Mouse (Mus musculus) CH12.LX (cell line): ENCODE results near the gene C2cd2l. TPM values are rescaled to one million over a fixed set of nuclear protein-coding genes. Genes with fewer than 3 reads are reported as not detected.

Source experiments
- DNase-seq: peaks from one replicate; pipeline ENCODE4 v3.0.0-alpha.2; 2013; ENCODE audit errors: extremely low read depth
- H3K27ac ChIP-seq: 2 replicates; pipeline ENCODE4 v1.5.1; 2012; ENCODE audit warnings: low read depth, mild to moderate bottlenecking, control low read depth, moderate library complexity; ENCODE audit not compliant: insufficient read depth
- H3K27me3 ChIP-seq: replicated peaks from 2 replicates; pipeline ENCODE3; 2012; ENCODE audit warnings: inconsistent platforms
- H3K36me3 ChIP-seq, 2 experiments: replicated peaks in 1 of 2; 2 replicates each; pipeline versions ENCODE3 to v1.6.1; 2012; ENCODE audit warnings: inconsistent platforms in 1 of 2, low read length in 1 of 2, mild to moderate bottlenecking in 1 of 2, mixed read lengths in 1 of 2, moderate library complexity in 1 of 2; ENCODE audit not compliant: control insufficient read depth in 1 of 2, insufficient read depth in 1 of 2
- H3K4me1 ChIP-seq, 2 experiments: 2 replicates each; pipeline ENCODE4 v1.6.1; 2012; ENCODE audit warnings: inconsistent platforms in 1 of 2, moderate library complexity in 1 of 2; ENCODE audit not compliant: insufficient read depth in 2 of 2, control insufficient read depth in 1 of 2
- H3K4me2 ChIP-seq: 2 replicates; pipeline ENCODE4 v1.6.1; 2012; ENCODE audit warnings: low read depth, mild to moderate bottlenecking, control low read depth; ENCODE audit not compliant: poor library complexity, insufficient read depth, severe bottlenecking
- H3K4me3 ChIP-seq, 3 experiments: fragments of 150-350 bp in 1 of 3; sonication (generic) in 1 of 3; replicated peaks in 1 of 3; 2 replicates each; pipeline versions ENCODE3 to v1.5.1; 2011 to 2012; ENCODE audit warnings: low read depth in 2 of 3, low read length in 2 of 3, mild to moderate bottlenecking in 2 of 3, moderate library complexity in 2 of 3, control low read depth in 1 of 3, improper control_type of control experiment in 1 of 3, inconsistent platforms in 1 of 3, mixed read lengths in 1 of 3; ENCODE audit not compliant: poor library complexity in 1 of 3
- H3K79me2 ChIP-seq: replicated peaks from 2 replicates; pipeline ENCODE4 v1.6.1; 2012; ENCODE audit warnings: mild to moderate bottlenecking, moderate library complexity; ENCODE audit not compliant: control insufficient read depth, poor library complexity, insufficient read depth, severe bottlenecking; ENCODE audit errors: extremely low read depth
- H3K9ac ChIP-seq: 2 replicates; pipeline ENCODE4 v1.6.1; 2012; ENCODE audit warnings: low read depth, mild to moderate bottlenecking, control low read depth, moderate library complexity; ENCODE audit not compliant: insufficient read depth
- H3K9me3 ChIP-seq: replicated peaks from 2 replicates; pipeline ENCODE3; 2012; ENCODE audit warnings: low read length, inconsistent platforms, mixed read lengths
- BHLHE40 ChIP-seq: IDR thresholded peaks from 2 replicates; pipeline ENCODE4 v1.6.1; 2011; ENCODE audit warnings: mild to moderate bottlenecking, low read depth, low read length, improper control_type of control experiment
- CHD1 ChIP-seq: IDR thresholded peaks from 2 replicates; pipeline ENCODE4 v1.6.1; 2012; ENCODE audit warnings: low read depth, low read length, improper control_type of control experiment, inconsistent platforms
- CHD2 ChIP-seq: IDR thresholded peaks from 2 replicates; pipeline ENCODE4 v1.6.1; 2011; ENCODE audit warnings: low read length, improper control_type of control experiment
- E2F4 ChIP-seq: IDR thresholded peaks from 2 replicates; pipeline ENCODE4 v1.6.1; 2011; ENCODE audit warnings: low read depth, low read length, improper control_type of control experiment; ENCODE audit not compliant: insufficient replicate concordance
- ELF1 ChIP-seq: IDR thresholded peaks from 2 replicates; pipeline ENCODE4 v1.6.1; 2014; ENCODE audit warnings: low read depth, mild to moderate bottlenecking, inconsistent platforms, low read length, improper control_type of control experiment
- EP300 ChIP-seq: IDR thresholded peaks from 2 replicates; pipeline ENCODE4 v1.6.1; 2011; ENCODE audit warnings: low read length, improper control_type of control experiment
- ETS1 ChIP-seq: conservative IDR thresholded peaks from 2 replicates; pipeline ENCODE4 v1.6.1; 2012; ENCODE audit warnings: low read depth, mild to moderate bottlenecking, inconsistent platforms, low read length, improper control_type of control experiment, moderate library complexity
- IRF4 ChIP-seq: IDR thresholded peaks from 2 replicates; pipeline ENCODE4 v1.6.1; 2014; ENCODE audit warnings: low read depth, mild to moderate bottlenecking, inconsistent platforms, low read length, improper control_type of control experiment
- JUND ChIP-seq: conservative IDR thresholded peaks from 2 replicates; pipeline ENCODE4 v1.6.1; 2011; ENCODE audit warnings: low read depth, low read length, improper control_type of control experiment
- MAFK ChIP-seq: IDR thresholded peaks from 2 replicates; pipeline ENCODE4 v1.6.1; 2011; ENCODE audit warnings: low read length, improper control_type of control experiment; ENCODE audit not compliant: insufficient replicate concordance
- MYC ChIP-seq: IDR thresholded peaks from 2 replicates; pipeline ENCODE4 v1.6.1; 2011; ENCODE audit warnings: low read depth, mild to moderate bottlenecking, improper control_type of control experiment, low read length
- SMC3 ChIP-seq: IDR thresholded peaks from 2 replicates; pipeline ENCODE4 v1.6.1; 2011; ENCODE audit warnings: low read depth, low read length, improper control_type of control experiment
- TCF12 ChIP-seq: IDR thresholded peaks from 2 replicates; pipeline ENCODE4 v1.6.1; 2014; ENCODE audit warnings: low read depth, mild to moderate bottlenecking, inconsistent platforms, low read length, improper control_type of control experiment
- ZNF384 ChIP-seq: IDR thresholded peaks from 2 replicates; pipeline ENCODE4 v1.6.1; 2012; ENCODE audit warnings: low read depth, low read length, improper control_type of control experiment, inconsistent platforms
- dilution Hi-C: fragments of 300-500 bp; cut with MboI; formaldehyde crosslinking; loops from 2 replicates; pipeline ENCODE4 v1.14.3; 2020; ENCODE audit warnings: low sequenced_read_pairs; ENCODE audit not compliant: extremely low pct_unique_long_range_greater_than_20kb, extremely low pct_ligation_motif_present
- in situ Hi-C: fragments of 300-500 bp; cut with MboI; formaldehyde crosslinking; loops from 3 replicates; pipeline ENCODE4 v1.14.3; 2019; ENCODE audit warnings: low sequenced_read_pairs, low pct_ligation_motif_present, low pct_unique_long_range_greater_than_20kb, mixed read lengths
- polyA plus RNA-seq: library from polyadenylated mRNA; unstranded; fragments of >175 nt; gene quantifications from 2 replicates; pipeline ENCODE4 v1.2.1, GENCODE M21; 2012; ENCODE audit warnings: low read depth; ENCODE audit not compliant: insufficient read length
- total RNA-seq, 2 experiments: library from RNA; depleted of rRNA; stranded (reverse); fragments of 300-350 nt in 1 of 2; fragments of >200 nt in 1 of 2; gene quantifications; 2 replicates each; pipeline ENCODE4 v1.2.3; 2012 to 2014

C2cd2l gene
- total and polyA plus RNA-seq, 3 experiments = 2.9 to 7.3 (median 7.2) TPM

DNA sequence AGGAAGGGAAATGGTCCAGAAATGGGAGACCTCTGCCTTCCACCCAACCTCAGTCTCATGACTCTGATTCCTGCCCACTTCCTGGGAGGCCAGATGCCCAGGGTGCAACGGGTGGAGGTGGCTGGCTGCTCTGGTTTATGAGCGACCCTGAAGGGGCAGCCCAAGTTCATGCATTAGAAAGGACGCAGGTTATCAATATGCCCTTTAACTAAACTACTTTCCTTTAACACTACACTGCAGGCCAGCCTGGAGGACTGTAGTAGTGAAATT lies 1.3 kb downstream of the C2cd2l start:
- Histone ChIP-seq H3K9ac (no peak overlapping the region), H3K27me3 (peaks cover 4% of the 10 kb centered on the region), H3K27ac (no peak overlapping the region), H3K36me3 (peaks cover 24 to 37% of the 10 kb centered on the region in 2 experiments), H3K4me1 (peaks cover 7 to 27% of the 10 kb centered on the region in 2 experiments; a peak in 3 of 4 replicates), H3K9me3 (no peaks in the 10 kb centered on the region), H3K4me3 (peak overlapping the region in 2 of 3 experiments; percentile 20 to 77), H3K79me2 (no peaks in the 10 kb centered on the region), H3K4me2 (peak overlapping the region; percentile 85)
- in situ Hi-C loops (no loop called here), dilution Hi-C loops (no loop called here)
- TF ChIP-seq EP300 (no peak), MYC (no peak), JUND (no peak), E2F4 (no peak), ETS1 (no peak), CHD2 (no peak), MAFK (no peak), IRF4 (no peak), SMC3 (no peak), TCF12 (no peak)
- no peak for DNase-seq

DNA sequence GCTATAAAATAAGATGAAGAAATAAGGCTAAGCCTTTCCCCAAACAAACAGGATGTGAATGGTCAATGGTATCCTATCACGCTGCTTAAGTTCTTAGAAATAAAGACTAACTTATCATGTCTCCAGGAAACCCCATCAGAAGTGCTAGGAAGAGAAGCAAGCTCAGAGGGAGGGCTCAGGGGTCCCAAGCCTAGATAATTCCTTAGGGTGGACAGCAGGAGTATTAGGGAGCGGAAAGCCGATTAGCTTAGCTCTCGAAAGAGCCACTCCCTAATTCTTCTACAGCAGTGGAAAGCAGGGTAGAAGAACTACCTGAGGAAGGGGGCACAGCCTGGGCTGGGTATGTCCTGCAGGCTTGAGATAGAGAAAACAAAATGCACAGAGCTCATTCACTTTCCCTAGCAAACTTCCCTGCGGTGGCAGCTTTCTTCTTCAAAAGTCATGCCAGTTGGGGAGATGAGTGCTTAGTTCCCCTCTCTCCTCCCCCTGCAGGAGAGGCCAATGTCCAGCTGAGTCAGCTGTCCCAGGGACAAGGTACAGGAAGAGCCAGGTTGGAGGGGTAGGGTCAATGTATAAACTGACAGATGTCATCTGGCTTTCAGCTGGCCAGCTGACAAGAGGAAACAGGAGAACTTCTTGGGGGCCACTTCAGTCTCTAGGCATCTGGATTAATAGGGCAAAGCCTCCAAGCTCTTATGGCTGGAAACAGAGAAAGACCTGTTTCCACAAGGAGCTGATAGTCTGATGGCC lies 1.8 kb downstream of the C2cd2l start:
- Histone ChIP-seq H3K9me3 (no peaks in the 10 kb centered on the region), H3K79me2 (no peaks in the 10 kb centered on the region), H3K4me3 (peak overlapping the region in 1 of 3 experiments; percentile 20), H3K4me2 (peak overlapping the region; percentile 85), H3K9ac (no peak overlapping the region), H3K27me3 (peaks cover 4% of the 10 kb centered on the region), H3K36me3 (peaks cover 29 to 42% of the 10 kb centered on the region in 2 experiments), H3K27ac (no peak overlapping the region), H3K4me1 (peaks cover 7 to 27% of the 10 kb centered on the region in 2 experiments; a peak in 3 of 4 replicates)
- no peak for DNase-seq
- dilution Hi-C loops (no loop called here), in situ Hi-C loops (no loop called here)
- no peak for TF ChIP-seq SMC3
- no peak for TF ChIP-seq BHLHE40
- TF ChIP-seq TCF12 = no peak
- no peak for TF ChIP-seq ELF1
- no peak for TF ChIP-seq ETS1
- TF ChIP-seq ZNF384 = no peak
- no peak for TF ChIP-seq CHD1
